Mouse (Mus musculus): ENCODE measurements around the gene Abcd1. TPM values are rescaled to one million over a fixed set of nuclear protein-coding genes. Genes with fewer than 3 reads are reported as not detected.

Abcd1 gene
- 11.3 and 12.3 TPM in 2 replicates for polyA plus RNA-seq (2015; fragmentation: Nextera tagmentation; extraction: Ambion mirVana)

DNA sequence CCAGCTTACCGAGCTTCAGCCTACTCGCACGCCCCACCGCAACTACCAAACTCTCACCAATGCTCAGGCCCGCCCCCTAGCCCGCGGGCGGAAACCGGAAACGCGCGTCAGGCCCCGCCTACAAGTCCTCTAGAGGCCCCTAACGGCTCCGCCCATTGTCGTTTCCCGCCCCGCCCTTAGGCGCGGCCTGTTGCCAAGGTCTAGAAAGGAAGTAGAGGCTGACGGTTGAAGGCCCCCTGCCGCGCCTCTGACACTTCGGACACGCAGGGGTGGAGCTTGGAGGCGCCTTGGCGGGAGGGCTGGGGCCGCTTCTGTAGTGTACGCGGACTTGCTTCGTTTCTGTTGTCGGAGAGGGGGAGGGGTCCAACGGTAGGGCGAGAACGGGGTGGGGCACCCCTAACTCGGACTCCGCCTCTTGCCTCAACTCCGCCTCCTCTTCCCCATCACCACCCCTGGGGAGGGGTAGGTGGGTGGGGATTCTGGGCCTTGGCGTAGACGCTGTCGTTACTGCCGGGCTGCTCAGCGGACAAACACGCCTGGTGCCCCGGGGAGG is at the start of gene Abcd1, which contains the start of gene Bcap31:
Gene Abcd1, plus strand, starts transcription at position 489 of the 553 bp plus-strand sequence.
Gene Bcap31, minus strand, starts transcription at position 67 of the 553 bp plus-strand sequence.
- Histone ChIP-seq H3K27ac (ENCODE audit: low read length) (peak within 1 kb of the TSS; percentile 76), H3K9ac (replicated peaks; ENCODE audit: low read depth, low read length) (peak within 1 kb of the TSS; percentile 58), H3K9me3 (ENCODE audit: control insufficient read depth, low read length) (no peaks in the 10 kb centered on the region), H3K27me3 (replicated peaks; ENCODE audit: control insufficient read depth, insufficient read depth, low read length) (no peaks in the 10 kb centered on the region), H3K4me2 (ENCODE audit: low read length) (peak within 1 kb of the TSS; percentile 53), H3K4me3 (replicated peaks; ENCODE audit: low read length) (peak within 1 kb of the TSS; percentile 58), H3K36me3 (ENCODE audit: control insufficient read depth, insufficient read depth) (no peaks in the 10 kb centered on the region), H3K4me1 (replicated peaks; ENCODE audit: control insufficient read depth, insufficient read depth, low read length) (peaks cover 27% of the 10 kb centered on the region)
- ATAC-seq = peak; percentile 92
- WGBS = 22% methylated on average over 45 of the region's 45 CpGs

DNA sequence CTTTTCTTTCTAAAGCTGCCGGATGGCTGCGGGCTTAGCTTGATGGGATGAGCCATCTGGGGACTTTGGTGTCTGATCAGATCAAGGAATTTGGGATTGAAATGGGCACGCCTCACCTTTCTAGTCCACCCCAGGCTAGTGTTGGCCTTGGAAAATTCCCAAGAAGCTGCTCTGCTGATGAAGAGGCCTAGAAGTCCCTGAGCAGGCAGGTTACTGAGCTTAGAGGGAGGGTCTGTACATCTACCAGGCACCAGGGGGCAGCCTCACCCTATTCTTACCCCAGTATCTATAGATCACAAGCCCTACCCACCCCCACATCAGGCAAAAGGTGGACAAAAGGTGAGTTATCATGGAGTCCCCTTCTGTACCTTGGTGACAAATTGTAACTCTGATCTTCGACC is 44.4 kb upstream of the Abcd1 start:
- ATAC-seq = peak; percentile 62
- no peaks in the 10 kb centered on the region; the same call in 1 of the 2 replicates for H3K9me3 ChIP-seq (ENCODE audit: control insufficient read depth, low read length)
- no peak overlapping the region for H3K4me3 ChIP-seq (replicated peaks; ENCODE audit: low read length)
- no peaks in the 10 kb centered on the region for H3K36me3 ChIP-seq (ENCODE audit: control insufficient read depth, insufficient read depth)
- H3K27me3 ChIP-seq (replicated peaks; ENCODE audit: control insufficient read depth, insufficient read depth, low read length) = no peaks in the 10 kb centered on the region
- no peak overlapping the region for H3K27ac ChIP-seq (ENCODE audit: low read length)
- no peak overlapping the region for H3K4me2 ChIP-seq (ENCODE audit: low read length)
- no peak overlapping the region for H3K9ac ChIP-seq (replicated peaks; ENCODE audit: low read depth, low read length)
- peaks cover 17% of the 10 kb centered on the region for H3K4me1 ChIP-seq (replicated peaks; ENCODE audit: control insufficient read depth, insufficient read depth, low read length)
- WGBS = 48% methylated on average over 4 of the region's 4 CpGs

DNA sequence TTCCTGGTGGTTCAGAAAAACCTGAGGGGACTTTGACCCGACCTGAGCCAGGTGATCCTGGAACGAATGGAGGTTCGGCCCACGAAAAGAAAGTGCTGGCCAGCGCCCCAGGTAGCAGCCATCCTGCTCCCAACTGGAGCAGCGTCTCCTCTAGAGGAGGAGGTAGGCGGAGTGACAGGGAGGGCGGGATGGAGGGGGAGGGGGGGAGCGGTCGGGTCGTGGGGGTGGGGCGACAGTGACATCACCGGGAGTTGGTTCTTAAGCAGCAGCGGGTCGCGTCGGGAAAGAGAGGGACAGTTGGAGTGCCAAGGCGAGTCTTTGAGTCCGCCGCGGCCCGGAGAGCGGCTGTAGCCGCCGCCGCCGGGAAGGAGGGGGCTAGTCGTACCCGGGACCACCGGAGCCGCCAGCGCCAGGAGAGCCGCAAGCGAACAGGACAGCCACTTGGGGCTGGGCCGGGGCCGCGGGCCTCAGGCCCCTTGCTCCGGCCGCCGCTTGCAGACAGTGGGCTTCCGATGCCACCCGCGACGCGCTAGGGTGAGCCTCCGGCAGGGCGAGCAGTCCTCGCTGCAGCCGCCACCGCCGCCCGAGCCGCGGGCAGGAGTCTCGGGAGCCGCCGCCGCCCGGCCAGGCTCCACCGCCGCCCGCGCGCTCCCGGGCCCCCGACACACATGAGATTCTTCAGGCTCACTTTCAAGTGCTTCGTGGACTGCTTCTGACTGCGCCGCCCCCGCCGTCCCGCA is 43.3 kb upstream of the Abcd1 start, which contains the start of gene Slc6a8:
Gene Slc6a8, plus strand, starts transcription at position 272 of the 740 bp plus-strand sequence.
- H3K9me3 ChIP-seq (ENCODE audit: control insufficient read depth, low read length) = no peaks in the 10 kb centered on the region; the same call in 1 of the 2 replicates
- 30% methylated on average over 21 of the region's 72 CpGs for WGBS
- H3K27ac ChIP-seq (ENCODE audit: low read length) = peak within 1 kb of the TSS; percentile 44; the same call in 1 of the 2 replicates

DNA sequence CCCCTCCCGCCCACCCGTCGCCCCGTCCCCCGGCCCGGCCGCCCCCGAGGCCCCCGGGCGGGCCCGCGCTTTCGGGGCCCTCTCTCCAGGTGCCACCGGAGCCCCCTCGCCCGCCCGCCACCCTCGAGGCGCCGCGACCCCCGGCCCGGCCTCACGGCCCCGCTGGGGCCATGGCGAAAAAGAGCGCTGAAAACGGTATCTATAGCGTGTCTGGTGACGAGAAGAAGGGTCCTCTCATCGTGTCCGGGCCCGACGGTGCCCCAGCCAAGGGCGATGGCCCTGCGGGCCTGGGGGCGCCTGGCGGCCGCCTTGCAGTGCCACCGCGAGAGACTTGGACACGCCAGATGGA is 42.8 kb upstream of the Abcd1 start:
- peaks cover 17% of the 10 kb centered on the region for H3K4me1 ChIP-seq (replicated peaks; ENCODE audit: control insufficient read depth, insufficient read depth, low read length)
- peak overlapping the region; percentile 71 for H3K9ac ChIP-seq (replicated peaks; ENCODE audit: low read depth, low read length)
- H3K4me2 ChIP-seq (ENCODE audit: low read length) = peak overlapping the region; percentile 70
- H3K27ac ChIP-seq (ENCODE audit: low read length) = no peak overlapping the region
- WGBS = 25% methylated on average over 23 of the region's 42 CpGs
- peak overlapping the region; percentile 62 for H3K4me3 ChIP-seq (replicated peaks; ENCODE audit: low read length)
- H3K36me3 ChIP-seq (ENCODE audit: control insufficient read depth, insufficient read depth) = no peaks in the 10 kb centered on the region
- no peaks in the 10 kb centered on the region for H3K27me3 ChIP-seq (replicated peaks; ENCODE audit: control insufficient read depth, insufficient read depth, low read length)
- ATAC-seq = no peak; the same call in 1 of the 2 replicates
- no peaks in the 10 kb centered on the region; the same call in 1 of the 2 replicates for H3K9me3 ChIP-seq (ENCODE audit: control insufficient read depth, low read length)

More for the DNA sequence above, 43.3 kb upstream of the Abcd1 start, which contains the start of gene Slc6a8:
- Histone ChIP-seq H3K4me2 (ENCODE audit: low read length) (peak within 1 kb of the TSS; percentile 70), H3K36me3 (ENCODE audit: control insufficient read depth, insufficient read depth) (no peaks in the 10 kb centered on the region), H3K9ac (replicated peaks; ENCODE audit: low read depth, low read length) (peak within 1 kb of the TSS; percentile 71), H3K4me1 (replicated peaks; ENCODE audit: control insufficient read depth, insufficient read depth, low read length) (peaks cover 17% of the 10 kb centered on the region), H3K27me3 (replicated peaks; ENCODE audit: control insufficient read depth, insufficient read depth, low read length) (no peaks in the 10 kb centered on the region), H3K4me3 (replicated peaks; ENCODE audit: low read length) (peak within 1 kb of the TSS; percentile 62)
- peak; percentile 73 for ATAC-seq

DNA sequence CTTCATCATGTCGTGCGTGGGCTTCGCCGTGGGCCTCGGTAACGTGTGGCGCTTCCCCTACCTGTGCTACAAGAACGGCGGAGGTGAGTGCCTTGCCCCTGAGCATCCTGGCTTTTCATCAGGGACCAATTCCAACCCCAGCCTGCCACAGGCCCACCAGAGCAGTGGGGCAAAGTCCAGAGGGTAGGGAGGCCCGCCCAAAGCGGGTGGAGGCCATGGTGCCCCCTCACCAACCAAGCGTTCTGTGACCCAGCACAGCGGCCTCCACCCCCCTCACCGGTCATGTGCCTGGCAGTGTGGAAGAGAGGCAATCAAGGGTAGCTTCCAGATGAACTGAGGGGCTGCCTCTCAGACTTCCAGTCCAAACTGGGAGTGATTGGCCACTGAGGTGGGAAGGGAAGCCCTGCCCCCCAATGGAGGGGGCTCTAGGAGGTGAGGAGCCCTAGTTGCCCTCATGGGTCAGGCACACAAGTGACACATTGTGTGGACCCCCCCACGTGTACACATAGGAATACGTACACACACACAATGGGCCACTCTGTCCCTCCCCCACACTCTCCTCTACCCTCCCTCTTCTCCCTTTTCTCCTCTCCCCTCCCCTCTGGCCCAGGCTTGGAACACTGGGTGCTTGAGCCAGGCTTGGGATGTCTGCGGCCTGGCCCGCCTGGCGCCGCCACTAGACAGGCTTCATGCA is 42.3 kb upstream of the Abcd1 start:
- Histone ChIP-seq H3K4me3 (replicated peaks; ENCODE audit: low read length) (peak overlapping the region; percentile 62), H3K4me2 (ENCODE audit: low read length) (peak overlapping the region; percentile 70), H3K36me3 (ENCODE audit: control insufficient read depth, insufficient read depth) (no peaks in the 10 kb centered on the region), H3K4me1 (replicated peaks; ENCODE audit: control insufficient read depth, insufficient read depth, low read length) (peaks cover 17% of the 10 kb centered on the region), H3K27ac (ENCODE audit: low read length) (peak overlapping the region; percentile 4; the same call in 1 of the 2 replicates), H3K27me3 (replicated peaks; ENCODE audit: control insufficient read depth, insufficient read depth, low read length) (no peaks in the 10 kb centered on the region), H3K9ac (replicated peaks; ENCODE audit: low read depth, low read length) (peak overlapping the region; percentile 71), H3K9me3 (ENCODE audit: control insufficient read depth, low read length) (no peaks in the 10 kb centered on the region; the same call in 1 of the 2 replicates)
- peak; percentile 11 for ATAC-seq
- 26% methylated on average over 20 of the region's 20 CpGs for WGBS

DNA sequence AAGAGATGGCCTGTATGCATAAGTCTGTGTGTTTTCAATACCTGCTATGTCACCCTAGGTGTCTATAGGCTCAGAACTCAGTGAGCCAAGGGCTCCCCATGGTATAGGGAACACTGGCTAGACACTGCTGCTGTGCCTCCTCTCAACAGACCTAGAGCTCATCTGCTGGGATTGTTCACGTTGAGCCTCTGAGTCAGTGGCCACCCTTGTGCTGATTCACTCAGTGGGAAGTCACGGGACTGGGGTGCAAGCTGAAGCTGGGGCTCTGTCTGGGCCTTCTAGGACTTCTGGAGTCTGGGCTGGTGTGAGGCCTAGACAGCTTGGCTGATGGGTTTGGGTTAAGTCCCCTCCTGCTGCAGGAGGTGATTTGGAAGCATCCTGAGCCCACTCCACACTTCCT is 41.2 kb upstream of the Abcd1 start:
- Histone ChIP-seq H3K36me3 (ENCODE audit: control insufficient read depth, insufficient read depth) (no peaks in the 10 kb centered on the region), H3K4me2 (ENCODE audit: low read length) (peak overlapping the region; percentile 70), H3K4me1 (replicated peaks; ENCODE audit: control insufficient read depth, insufficient read depth, low read length) (peaks cover 17% of the 10 kb centered on the region), H3K9me3 (ENCODE audit: control insufficient read depth, low read length) (no peaks in the 10 kb centered on the region; the same call in 1 of the 2 replicates), H3K4me3 (replicated peaks; ENCODE audit: low read length) (peak overlapping the region; percentile 62), H3K27ac (ENCODE audit: low read length) (no peak overlapping the region), H3K9ac (replicated peaks; ENCODE audit: low read depth, low read length) (no peak overlapping the region; the same call in 1 of the 2 replicates), H3K27me3 (replicated peaks; ENCODE audit: control insufficient read depth, insufficient read depth, low read length) (no peaks in the 10 kb centered on the region)
- ATAC-seq = no peak
- WGBS = 57% methylated on average over 2 of the region's 2 CpGs

DNA sequence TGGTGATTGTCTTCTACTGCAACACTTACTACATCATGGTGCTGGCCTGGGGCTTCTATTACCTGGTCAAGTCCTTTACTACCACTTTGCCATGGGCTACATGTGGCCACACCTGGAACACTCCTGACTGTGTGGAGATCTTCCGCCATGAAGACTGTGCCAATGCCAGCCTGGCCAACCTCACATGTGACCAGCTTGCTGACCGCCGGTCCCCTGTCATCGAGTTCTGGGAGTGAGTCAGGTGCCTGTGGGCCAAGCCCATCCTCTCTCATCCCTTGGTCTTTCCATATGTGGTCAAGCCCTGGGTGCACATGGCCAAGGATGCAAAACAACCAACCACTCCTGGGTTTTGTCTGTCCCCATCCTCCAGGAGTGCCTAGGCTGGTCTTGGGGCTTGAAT is 39.7 kb upstream of the Abcd1 start:
- ATAC-seq = no peak
- H3K9ac ChIP-seq (replicated peaks; ENCODE audit: low read depth, low read length) = no peak overlapping the region
- peaks cover 17% of the 10 kb centered on the region for H3K4me1 ChIP-seq (replicated peaks; ENCODE audit: control insufficient read depth, insufficient read depth, low read length)
- H3K36me3 ChIP-seq (ENCODE audit: control insufficient read depth, insufficient read depth) = no peaks in the 10 kb centered on the region
- H3K4me2 ChIP-seq (ENCODE audit: low read length) = no peak overlapping the region
- no peak overlapping the region for H3K4me3 ChIP-seq (replicated peaks; ENCODE audit: low read length)
- no peaks in the 10 kb centered on the region for H3K27me3 ChIP-seq (replicated peaks; ENCODE audit: control insufficient read depth, insufficient read depth, low read length)
- no peaks in the 10 kb centered on the region; the same call in 1 of the 2 replicates for H3K9me3 ChIP-seq (ENCODE audit: control insufficient read depth, low read length)
- no peak overlapping the region for H3K27ac ChIP-seq (ENCODE audit: low read length)
- WGBS = 99% methylated on average over 4 of the region's 4 CpGs

DNA sequence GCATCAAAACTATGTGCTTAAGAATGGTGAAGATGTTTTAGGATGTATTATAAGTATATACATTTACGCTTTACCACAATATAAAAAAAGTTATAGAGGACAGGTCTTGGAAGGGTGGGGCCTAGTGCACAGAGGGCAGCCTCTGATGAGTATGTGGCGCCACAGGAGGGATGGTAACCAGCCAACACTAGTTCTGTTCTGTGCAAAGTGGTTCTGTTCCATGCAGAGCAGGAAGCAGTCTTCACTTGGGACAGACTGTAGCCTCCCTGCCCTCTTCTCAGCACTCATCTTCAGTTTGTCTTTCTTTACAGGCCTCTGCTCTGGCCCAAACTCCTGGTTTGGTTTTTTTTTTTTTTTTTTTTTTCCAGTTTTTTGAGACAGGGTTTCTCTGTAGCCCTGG is 32.2 kb upstream of the Abcd1 start:
- Histone ChIP-seq H3K27me3 (replicated peaks; ENCODE audit: control insufficient read depth, insufficient read depth, low read length) (no peaks in the 10 kb centered on the region), H3K9ac (replicated peaks; ENCODE audit: low read depth, low read length) (no peak overlapping the region), H3K4me3 (replicated peaks; ENCODE audit: low read length) (no peak overlapping the region), H3K9me3 (ENCODE audit: control insufficient read depth, low read length) (no peaks in the 10 kb centered on the region), H3K4me2 (ENCODE audit: low read length) (no peak overlapping the region), H3K27ac (ENCODE audit: low read length) (no peak overlapping the region), H3K4me1 (replicated peaks; ENCODE audit: control insufficient read depth, insufficient read depth, low read length) (no peaks in the 10 kb centered on the region), H3K36me3 (ENCODE audit: control insufficient read depth, insufficient read depth) (peaks cover 3% of the 10 kb centered on the region; the same call in 1 of the 2 replicates)
- WGBS = 88% methylated on average over 2 of the region's 2 CpGs
- no peak for ATAC-seq

DNA sequence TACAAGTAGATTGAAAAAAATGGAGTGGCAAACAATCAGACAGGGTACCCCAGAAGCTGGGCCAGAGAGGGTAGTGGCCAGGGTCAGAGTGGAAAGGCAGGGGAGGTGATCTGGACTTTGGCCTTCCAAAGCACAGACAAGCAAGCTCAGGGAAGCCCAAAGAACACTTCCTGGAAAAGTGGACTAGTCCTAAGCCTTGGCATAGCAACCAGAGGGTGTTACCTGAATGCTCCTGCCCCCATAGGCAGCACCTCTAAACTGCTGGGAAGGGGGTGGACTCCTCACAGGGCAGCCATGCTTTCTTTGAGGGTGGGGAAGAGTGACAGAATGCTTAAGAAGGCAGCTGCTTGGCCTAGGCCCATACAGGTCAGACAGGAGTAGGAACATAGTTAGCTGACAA is 31.4 kb upstream of the Abcd1 start:
- ATAC-seq = no peak
- H3K36me3 ChIP-seq (ENCODE audit: control insufficient read depth, insufficient read depth) = peaks cover 3% of the 10 kb centered on the region; the same call in 1 of the 2 replicates

More for the DNA sequence above, 31.4 kb upstream of the Abcd1 start:
- Histone ChIP-seq H3K9ac (replicated peaks; ENCODE audit: low read depth, low read length) (no peak overlapping the region), H3K4me1 (replicated peaks; ENCODE audit: control insufficient read depth, insufficient read depth, low read length) (no peaks in the 10 kb centered on the region), H3K4me3 (replicated peaks; ENCODE audit: low read length) (no peak overlapping the region), H3K27ac (ENCODE audit: low read length) (no peak overlapping the region), H3K9me3 (ENCODE audit: control insufficient read depth, low read length) (no peaks in the 10 kb centered on the region), H3K4me2 (ENCODE audit: low read length) (no peak overlapping the region), H3K27me3 (replicated peaks; ENCODE audit: control insufficient read depth, insufficient read depth, low read length) (no peaks in the 10 kb centered on the region)

Measured in forebrain, embryonic 16.5 days (tissue).